Mouse (Mus musculus): ENCODE data around the gene Pcolce2.

- TF ChIP-seq CTCF (IDR thresholded peaks at IDR 0.05; ENCODE audit: low read depth), result no peak
- TF ChIP-seq EP300 (IDR thresholded peaks at IDR 0.05; ENCODE audit: low read depth), result no peak
Observed at GRCm38 (mm10) chr9:95744845-95745613, 107.6 kb downstream of the Pcolce2 start.
